Mouse (Mus musculus) testis, adult 2 months (tissue): ENCODE measurements around the gene Notch1.

Source experiments
- CTCF ChIP-seq: fragments of 200-500 bp; IDR thresholded peaks from 2 replicates; pipeline ENCODE4 v1.5.1; 2012; ENCODE audit warnings: low read depth, mild to moderate bottlenecking, inconsistent platforms, low read length, moderate library complexity; ENCODE audit not compliant: control insufficient read depth, insufficient read depth, insufficient replicate concordance
- POLR2A ChIP-seq: fragments of 200-500 bp; IDR thresholded peaks from 2 replicates; pipeline ENCODE4 v1.6.1; 2012; ENCODE audit warnings: low read depth, mild to moderate bottlenecking, inconsistent platforms, low read length, moderate library complexity; ENCODE audit not compliant: control insufficient read depth

GRCm38 (mm10) chr2:26486264-26486810 is 30.1 kb downstream of the Notch1 start:
- TF ChIP-seq CTCF (no peak), POLR2A (no peak)
